Mouse (Mus musculus): ENCODE results near the gene Fos.

DNA sequence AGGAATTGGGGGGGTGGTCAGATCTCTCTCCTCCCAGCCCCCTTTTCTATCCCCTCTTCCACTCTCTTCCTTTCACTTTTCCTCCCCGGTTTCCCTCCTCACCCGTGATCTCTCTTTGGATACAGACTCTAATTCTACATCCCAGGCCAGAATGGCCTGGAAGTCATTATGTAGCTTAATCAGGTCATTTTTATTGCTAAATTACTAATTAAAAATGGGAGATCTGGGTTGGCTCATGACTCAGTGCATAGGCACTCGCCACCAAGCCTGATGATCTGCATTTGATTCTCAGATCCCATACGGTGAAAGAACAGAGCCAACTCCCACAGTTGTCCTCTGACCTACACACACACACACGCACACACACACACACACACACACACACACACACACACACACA is 39.2 kb upstream of the Fos start:
- TF ChIP-seq CTCF (IDR thresholded peaks at IDR 0.05; ENCODE audit: extremely low read depth, insufficient read length, insufficient replicate concordance, low read depth, low read length) (no peak), POLR2A (IDR thresholded peaks at IDR 0.05; ENCODE audit: low read depth, low read length) (no peak)

Measured in small intestine, adult 2 months (tissue).